Mouse (Mus musculus): ENCODE results near the gene Rsu1.

Gene Rsu1

DNA sequence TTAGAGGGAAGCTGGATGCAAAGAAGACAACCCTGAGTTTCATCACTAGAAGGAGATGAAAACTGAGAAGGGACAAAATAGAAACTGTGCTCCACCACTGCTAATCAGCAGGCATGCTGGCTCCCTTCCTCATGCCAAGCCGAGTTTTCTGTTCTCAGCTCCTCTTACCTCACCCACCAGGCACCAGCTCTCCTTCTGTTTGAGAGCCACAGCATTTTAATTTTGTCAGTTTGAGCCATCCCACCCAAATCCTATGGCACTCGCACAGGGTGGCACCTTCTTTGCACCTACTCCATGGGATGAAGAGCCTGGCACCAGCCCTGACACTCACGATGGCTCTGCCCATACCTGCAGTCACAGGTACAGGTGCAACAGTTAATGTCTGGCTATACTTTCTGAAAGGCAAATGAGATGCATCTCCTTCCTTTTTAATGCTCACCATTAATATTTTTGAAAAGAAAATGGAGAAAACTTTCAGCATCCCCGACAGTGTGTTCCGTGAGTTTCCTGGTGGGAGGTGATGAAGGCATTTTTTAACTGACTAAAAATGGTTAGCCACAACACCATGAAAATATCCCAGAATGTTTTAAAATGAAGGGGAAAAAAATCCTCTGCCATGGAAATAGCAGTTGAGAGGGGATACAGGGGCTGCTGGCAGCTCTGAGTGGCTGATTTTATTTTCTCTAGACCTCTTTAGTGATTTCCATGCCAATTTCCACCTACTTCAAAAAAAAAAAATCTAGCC is 210.6 kb downstream of the Rsu1 start:
- DNase-seq (ENCODE audit: low read depth, low spot score) = no peak

DNA sequence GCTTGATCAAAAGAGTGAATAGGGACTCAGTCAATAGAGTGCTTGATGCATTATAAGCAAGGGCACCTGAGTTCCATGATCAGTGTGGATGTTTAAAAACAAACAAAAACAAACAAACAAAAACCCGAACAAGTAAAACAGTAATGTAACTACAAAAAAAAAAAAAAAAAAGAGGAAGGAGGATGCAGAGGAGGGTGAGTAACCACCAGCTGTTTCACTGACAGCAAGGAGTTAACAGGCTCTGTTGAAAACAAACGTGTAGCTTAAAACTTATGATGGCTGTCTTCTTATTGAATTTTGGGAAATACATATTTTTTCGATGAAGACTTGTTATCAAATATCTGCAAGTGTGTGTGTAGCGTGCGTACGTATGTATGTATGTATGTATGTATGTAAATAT is 222.6 kb downstream of the Rsu1 start:
- no peak for DNase-seq (ENCODE audit: low read depth, low spot score)

DNA sequence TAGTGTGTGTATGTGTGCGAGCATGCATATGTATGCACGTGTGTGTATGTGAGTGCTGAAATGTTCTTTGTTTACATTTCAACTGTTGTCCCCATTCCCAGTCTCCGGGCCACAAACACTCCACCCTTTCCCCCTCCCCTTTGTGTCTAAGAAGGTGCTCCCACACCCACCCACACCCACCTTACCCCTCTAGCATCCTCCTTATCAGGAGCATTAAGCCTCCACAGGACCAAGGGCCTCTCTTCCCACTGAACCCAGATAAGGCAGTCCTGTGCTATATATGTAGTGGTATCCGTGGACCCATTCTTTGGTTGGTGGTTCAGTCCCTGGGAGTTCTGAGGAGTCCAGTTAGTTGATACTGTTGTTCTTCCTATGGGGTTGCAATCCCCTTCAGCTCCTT is 226.7 kb downstream of the Rsu1 start:
- DNase-seq (ENCODE audit: low read depth, low spot score) = no peak

DNA sequence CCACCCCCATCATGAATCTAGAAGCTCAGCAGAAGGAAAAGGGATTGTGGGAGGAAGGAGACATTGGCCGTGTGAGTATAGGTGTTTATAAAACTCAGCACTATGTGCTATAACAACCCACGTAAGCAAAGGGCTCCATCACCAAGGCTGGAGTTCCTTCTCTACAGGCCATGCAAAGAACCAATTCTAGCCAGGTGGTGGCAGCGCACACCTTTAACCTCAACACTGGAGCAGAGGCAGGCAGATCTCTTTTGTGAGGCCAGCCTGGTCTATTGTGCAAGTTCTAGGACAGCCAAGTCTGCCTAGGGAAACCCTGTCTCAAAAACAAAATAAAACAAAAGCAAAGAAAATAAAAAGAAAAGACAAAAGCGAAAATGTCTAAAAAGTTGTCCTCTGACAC is 231.4 kb downstream of the Rsu1 start:
- peak; percentile 17 for DNase-seq (ENCODE audit: low read depth, low spot score)

DNA sequence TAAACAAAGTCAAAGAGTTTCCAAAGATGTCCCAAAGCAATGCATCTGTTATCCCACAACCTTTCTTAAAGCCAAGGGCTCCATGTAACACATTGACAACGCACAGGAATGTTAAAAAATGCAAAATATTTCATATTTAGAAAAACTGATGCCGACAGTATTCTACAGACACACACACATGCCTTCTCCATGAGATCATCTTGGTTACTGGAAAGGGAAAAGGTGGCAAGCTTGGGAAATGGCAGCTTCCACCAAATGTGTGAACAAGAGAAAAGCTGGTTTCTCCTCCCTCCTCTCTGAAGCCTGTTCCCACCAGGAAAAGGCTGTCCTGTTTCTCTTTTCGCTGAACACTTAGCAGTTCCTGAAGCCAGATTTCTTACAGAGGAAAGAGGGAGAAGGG is 232.4 kb downstream of the Rsu1 start:
- DNase-seq (ENCODE audit: low read depth, low spot score) = no peak
